Mouse (Mus musculus) erythroblast, embryonic 14.5 days (primary cell): ENCODE data around the gene Pprc1.

Source experiments
- GATA1 ChIP-seq: IDR thresholded peaks from 2 replicates; pipeline ENCODE4 v1.6.1; 2012; ENCODE audit warnings: low read length, inconsistent platforms, mixed read lengths
- TAL1 ChIP-seq: IDR thresholded peaks from 3 replicates; pipeline ENCODE4 v1.6.1; 2012; ENCODE audit warnings: low read length, inconsistent platforms, mixed read lengths

- TF ChIP-seq TAL1 (no peak), GATA1 (no peak)
Measured at GRCm38 (mm10) chr19:45999378-45999777, 45.3 kb upstream of the Pprc1 start.
